Mouse (Mus musculus): ENCODE measurements around the gene Cfap52.

DNA sequence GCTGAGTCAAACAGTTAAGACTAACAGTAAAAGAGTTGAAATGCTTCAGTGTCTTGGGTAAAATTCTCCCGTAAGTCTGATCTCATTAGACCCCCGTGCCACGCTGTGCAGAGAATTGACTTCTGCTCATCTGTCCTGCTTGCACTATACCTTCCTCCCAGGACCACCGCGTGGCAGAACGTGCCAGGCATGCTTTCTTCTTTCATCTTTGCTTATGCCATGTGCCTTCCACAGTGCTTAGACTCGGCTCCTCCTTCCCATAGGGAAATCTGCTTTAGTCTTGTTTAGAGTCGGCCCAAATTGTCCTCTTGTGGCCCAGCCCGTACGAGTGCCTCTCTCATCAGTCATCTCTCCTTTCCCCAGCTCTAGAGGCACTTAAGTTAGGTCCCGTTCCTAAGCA lies 2.4 kb upstream of the Cfap52 start:
- TF ChIP-seq POLR2A (IDR thresholded peaks at IDR 0.05; ENCODE audit: low read depth, low read length), result no peak
- TF ChIP-seq CTCF (IDR thresholded peaks at IDR 0.05; ENCODE audit: extremely low read depth, insufficient read depth, insufficient read length, insufficient replicate concordance), result no peak

All from spleen, adult 2 months (tissue).